Comparison of ENCODE assay signal across 26 mouse cellular contexts in genomic region chr4:124215077-124215476, GRCm38 (mm10).
DNase-seq lines count a peak whose midpoint lies in the region; ATAC-seq and TF ChIP-seq lines count a peak whose summit lies in the region.
"Had no signal": no experiment of that assay in that cellular context is flagged by ENCODE, and none has a peak within 500 bp of the region (broad histone marks: within the 10 kb centered on the region; RNA-seq: fewer than 3 reads in every experiment).

No protein-coding gene starts in this region.

- 27% methylated on average over 7 of the region's 7 CpGs for WGBS in liver, adult 2 months
- WGBS in liver, embryonic 15.5 days (ENCODE audit: insufficient replicate concordance) = 37% methylated on average over 7 of the region's 7 CpGs

- no peak overlapping the region for H3K4me2 ChIP-seq in liver, embryonic 15.5 days
- H3K4me2 ChIP-seq: embryonic facial prominence, embryonic 13.5 days; heart, embryonic 12.5 days; hindbrain, embryonic 14.5 days; lung, embryonic 14.5 days; midbrain, embryonic 13.5 days; stomach, embryonic 15.5 days had no signal

- DNase-seq in adrenal gland, postnatal 36 days = peak; percentile 5 to 7
- DNase-seq in adrenal gland, postnatal 4 days (ENCODE audit: low spot score in 2 of 2) = no peak
- peak; percentile 3 to 22 for DNase-seq in kidney, postnatal 36 days
- no peak for DNase-seq in kidney, adult 18-20 months
- DNase-seq in liver, adult 2 months (ENCODE audit: extremely low read depth, low read depth, low spot score) = peak; percentile 44
- DNase-seq in cerebellum, postnatal 36 days = no peak
- DNase-seq in layer of hippocampus, adult 9-11 months = no peak
- DNase-seq: adrenal gland, adult 8-10 months; cerebellum, adult 11 months; cerebellum, adult 9-10 months; gastrocnemius, adult 2 months; gastrocnemius, postnatal 36 days; heart, adult 18-20 months; lung, embryonic 14.5 days; retina, postnatal 1 day; right cerebral cortex, postnatal 14 days had no signal

- H3K4me3 ChIP-seq in liver, adult 2 months (ENCODE audit: insufficient read depth, low read depth, low read length) = no peak overlapping the region
- H3K4me3 ChIP-seq in liver, embryonic 15.5 days (replicated peaks) = no peak overlapping the region
- H3K4me3 ChIP-seq: embryonic facial prominence, embryonic 13.5 days; gastrocnemius, adult 2 months; heart, embryonic 12.5 days; midbrain, embryonic 13.5 days; stomach, embryonic 15.5 days had no signal

- no peaks in the 10 kb centered on the region for H3K27me3 ChIP-seq in liver, adult 2 months (ENCODE audit: control insufficient read depth, insufficient read depth, low read length)
- no peaks in the 10 kb centered on the region for H3K27me3 ChIP-seq in liver, embryonic 15.5 days
- H3K27me3 ChIP-seq: heart, embryonic 12.5 days; midbrain, embryonic 13.5 days; stomach, embryonic 15.5 days had no signal

- peaks cover 3% of the 10 kb centered on the region; the same call in 1 of the 2 replicates for H3K4me1 ChIP-seq in liver, adult 2 months (ENCODE audit: control insufficient read depth, insufficient read depth, low read length)
- H3K4me1 ChIP-seq in liver, embryonic 15.5 days (replicated peaks) = no peaks in the 10 kb centered on the region
- H3K4me1 ChIP-seq: stomach, embryonic 15.5 days had no signal

- H3K9ac ChIP-seq in liver, adult 2 months (ENCODE audit: low read depth, low read length) = no peak overlapping the region
- H3K9ac ChIP-seq in liver, embryonic 15.5 days = no peak overlapping the region
- H3K9ac ChIP-seq: embryonic facial prominence, embryonic 13.5 days; heart, embryonic 12.5 days; hindbrain, embryonic 14.5 days; lung, embryonic 14.5 days; midbrain, embryonic 13.5 days; stomach, embryonic 15.5 days had no signal

- ATAC-seq in liver, embryonic 15.5 days (ENCODE audit: insufficient read depth) = peak; percentile 65
- ATAC-seq: forebrain, embryonic 16.5 days; intestine, postnatal 0 days; midbrain, embryonic 13.5 days had no signal

- no peaks in the 10 kb centered on the region for H3K79me2 ChIP-seq in liver, adult 2 months (ENCODE audit: control insufficient read depth, insufficient read depth, low read length)

- H3K36me3 ChIP-seq in liver, adult 2 months (ENCODE audit: control insufficient read depth, insufficient read depth, low read length) = no peaks in the 10 kb centered on the region
- H3K36me3 ChIP-seq in liver, embryonic 15.5 days (replicated peaks) = no peaks in the 10 kb centered on the region
- H3K36me3 ChIP-seq: embryonic facial prominence, embryonic 13.5 days; G1E; heart, embryonic 12.5 days; midbrain, embryonic 13.5 days; stomach, embryonic 15.5 days had no signal

- no peak overlapping the region for H3K27ac ChIP-seq in liver, adult 2 months (replicated peaks; ENCODE audit: insufficient read depth, low read depth, low read length)
- no peak overlapping the region for H3K27ac ChIP-seq in liver, embryonic 15.5 days (replicated peaks)
- H3K27ac ChIP-seq: embryonic facial prominence, embryonic 13.5 days; gastrocnemius, adult 2 months; hindbrain, embryonic 14.5 days; macrophage; midbrain, embryonic 13.5 days; stomach, embryonic 15.5 days had no signal

- TF ChIP-seq CTCF in liver, adult 2 months (IDR thresholded peaks at IDR 0.05; ENCODE audit: low read depth, low read length) = no peak

- TF ChIP-seq POLR2A in liver, adult 2 months (IDR thresholded peaks at IDR 0.05; ENCODE audit: extremely low read depth, insufficient read depth, low read length) = no peak

- H3K9me3 ChIP-seq in liver, embryonic 15.5 days (replicated peaks) = no peaks in the 10 kb centered on the region
- H3K9me3 ChIP-seq: embryonic facial prominence, embryonic 13.5 days; G1E; heart, embryonic 12.5 days; midbrain, embryonic 13.5 days; stomach, embryonic 15.5 days had no signal

Comparison
In these comparisons a context has a peak if more than half of its experiments do, and no peak if none do; other contexts are left out.
1. DNase-seq: peak in adrenal gland, postnatal 36 days (2 of 2), kidney, postnatal 36 days (2 of 2) and liver, adult 2 months (single experiment); none in adrenal gland, postnatal 4 days (0 of 2), kidney, adult 18-20 months (single experiment), cerebellum, postnatal 36 days (0 of 2) and layer of hippocampus, adult 9-11 months (single experiment).